Mouse (Mus musculus) bone marrow, adult 2 months (tissue): ENCODE data around the gene Xpo4.

Experiments used
- CTCF ChIP-seq: fragments of 200-500 bp; IDR thresholded peaks from 2 replicates; pipeline ENCODE4 v1.5.1; 2011; ENCODE audit warnings: low read length, control low read depth; ENCODE audit not compliant: control insufficient read depth, insufficient read depth
- POLR2A ChIP-seq: fragments of 200-500 bp; IDR thresholded peaks from 2 replicates; pipeline ENCODE4 v1.6.1; 2011; ENCODE audit warnings: low read depth, mild to moderate bottlenecking, control low read depth, low read length, borderline replicate concordance; ENCODE audit not compliant: control insufficient read depth

DNA sequence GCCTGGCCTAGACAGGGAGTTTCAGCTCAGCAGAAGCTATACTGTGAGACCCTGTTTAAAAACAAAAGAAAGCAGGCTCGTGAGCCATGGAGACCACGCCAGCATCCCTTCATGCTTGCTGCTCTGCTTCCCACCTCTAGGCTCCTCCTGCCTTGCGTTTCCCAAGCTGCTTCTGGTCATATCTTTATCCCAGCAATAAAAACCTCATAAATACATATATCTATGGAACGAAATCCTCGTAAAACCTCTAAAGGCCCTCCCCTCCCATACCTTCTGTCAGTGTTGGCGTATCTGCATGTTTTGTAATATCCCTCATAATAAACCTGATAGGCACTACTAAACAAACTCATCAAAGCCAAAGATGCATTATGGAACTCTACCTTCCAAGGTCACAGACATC, 21.4 kb upstream of the Xpo4 start:
- TF ChIP-seq POLR2A: no peak
- no peak for TF ChIP-seq CTCF
